Mouse (Mus musculus): ENCODE data around the gene Cacnb3.
A peak's percentile ranks its signal among the peaks of the same experiment; 100 is the strongest.

Gene Cacnb3

DNA sequence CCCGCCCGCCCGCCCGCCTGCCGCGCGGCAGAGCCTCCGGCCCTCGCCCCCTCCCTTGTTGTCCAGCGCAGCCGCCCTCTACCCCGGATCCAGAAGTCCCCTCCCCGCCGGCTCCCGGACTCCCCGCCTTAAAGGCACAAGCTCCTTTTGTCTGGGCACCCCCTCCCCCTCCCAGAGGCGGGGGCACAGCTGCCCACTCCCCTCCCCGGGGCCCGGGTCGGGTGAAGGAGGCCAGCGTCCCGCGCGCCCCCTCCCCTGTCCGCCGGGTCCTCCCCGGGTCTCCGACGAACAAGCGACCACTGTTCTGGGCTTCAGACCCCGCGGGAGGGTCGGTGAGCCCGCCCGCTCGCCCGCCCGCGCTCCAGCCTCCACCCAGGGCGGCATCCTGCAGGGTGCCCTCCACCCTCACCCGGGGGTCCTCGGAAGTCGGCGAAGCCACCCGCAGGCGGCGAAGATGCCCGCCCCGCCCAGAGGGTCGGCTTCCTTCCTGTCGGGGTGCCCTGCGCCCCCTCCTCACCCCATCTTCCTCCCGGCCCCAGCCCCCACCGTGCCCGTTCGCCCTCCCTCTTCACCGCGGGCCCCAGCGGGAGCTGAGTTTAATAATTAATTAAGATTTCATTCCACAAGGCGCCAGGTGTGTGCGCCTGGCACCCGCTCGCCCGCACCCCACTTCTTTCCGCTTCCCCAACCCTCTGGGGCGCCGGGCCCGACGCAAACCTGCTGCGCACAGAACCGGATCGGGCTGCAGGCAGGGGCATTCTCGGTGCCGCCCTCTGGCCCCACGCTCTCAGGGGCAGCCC, 21.1 kb upstream of the Cacnb3 start, which contains the start of gene Adcy6:
Adcy6 (minus strand) TSS at position 746 of the 800 bp plus-strand sequence.
- no peak for DNase-seq (ENCODE audit: low spot score)

DNA sequence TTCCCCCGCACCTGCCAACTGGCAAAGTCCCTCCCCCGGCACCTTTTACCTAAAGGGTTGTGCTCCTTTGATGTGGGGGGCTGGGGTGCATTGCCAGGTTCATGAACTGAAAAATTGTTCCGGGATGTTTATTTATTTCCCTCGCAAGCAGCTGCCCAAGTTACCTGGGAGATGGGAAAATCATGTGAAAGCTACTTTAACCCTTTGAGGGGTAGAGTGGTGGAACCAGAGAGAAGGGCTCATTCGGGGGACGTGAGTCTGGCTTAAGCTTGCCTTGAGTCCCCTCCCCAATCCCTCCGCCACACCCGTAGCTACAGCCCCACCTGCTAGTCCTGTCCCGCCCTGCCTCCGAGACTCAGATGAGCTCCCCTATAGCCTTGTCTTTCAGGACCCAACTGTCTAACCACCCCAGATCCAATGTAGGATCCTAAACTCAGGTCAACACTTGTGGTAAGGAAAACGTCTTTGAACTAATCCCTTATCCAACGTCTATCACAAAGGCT, 20.5 kb upstream of the Cacnb3 start:
- DNase-seq (ENCODE audit: low spot score) = no peak

DNA sequence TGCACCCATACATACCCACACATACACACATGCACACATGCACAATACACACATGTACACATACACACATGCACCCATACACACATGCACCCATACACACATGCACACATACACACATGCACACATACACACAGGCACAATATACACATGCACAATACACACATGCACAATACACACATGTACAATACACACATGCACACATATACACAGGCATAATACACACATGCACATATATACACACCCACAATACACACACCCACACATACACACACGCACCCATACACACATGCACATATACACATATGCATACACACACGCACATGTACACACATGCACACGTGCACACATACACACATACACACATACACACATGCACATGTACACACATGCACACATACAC, 18.4 kb upstream of the Cacnb3 start:
- no peak for DNase-seq (ENCODE audit: low spot score)

DNA sequence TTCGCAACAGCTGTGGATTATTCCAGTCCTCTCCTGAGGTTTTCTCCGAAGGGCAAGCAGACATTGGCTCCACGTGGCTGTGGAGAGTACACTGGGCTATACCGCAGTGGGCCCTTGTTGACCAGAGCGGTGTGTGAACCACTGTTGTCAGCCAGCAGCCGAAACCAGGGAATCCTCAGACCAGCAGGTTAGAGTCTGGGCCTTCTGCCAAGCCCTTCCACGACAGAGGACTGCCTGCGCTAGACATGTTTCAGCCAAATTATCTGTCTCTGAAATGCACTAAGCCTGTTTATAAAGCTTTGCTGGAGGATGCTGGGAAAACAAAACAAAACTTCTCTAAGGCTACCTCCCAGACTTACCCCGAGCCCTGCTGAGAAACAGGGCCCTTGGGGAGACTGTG, 16.1 kb upstream of the Cacnb3 start:
- no peak for DNase-seq (ENCODE audit: low spot score)

DNA sequence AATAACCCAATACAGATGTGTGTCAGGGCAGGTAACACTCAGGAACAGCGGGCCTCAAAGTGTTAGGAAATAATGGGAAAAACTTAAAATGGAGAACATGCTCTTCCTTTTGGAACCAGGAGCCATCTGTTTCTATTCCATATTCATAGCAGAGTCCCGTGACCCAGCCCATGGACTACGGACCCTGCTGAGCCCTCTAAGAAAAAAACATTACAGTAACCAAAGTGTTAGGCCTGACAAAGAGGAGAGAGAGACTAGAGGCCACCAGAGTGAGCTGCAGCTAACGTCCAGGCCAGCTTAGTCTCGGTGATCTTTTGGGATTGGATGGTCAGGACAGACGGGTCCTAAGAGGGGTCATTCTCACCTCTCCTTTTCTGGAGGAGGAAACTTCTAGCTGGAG, 15.7 kb upstream of the Cacnb3 start:
- no peak for DNase-seq (ENCODE audit: low spot score)

DNA sequence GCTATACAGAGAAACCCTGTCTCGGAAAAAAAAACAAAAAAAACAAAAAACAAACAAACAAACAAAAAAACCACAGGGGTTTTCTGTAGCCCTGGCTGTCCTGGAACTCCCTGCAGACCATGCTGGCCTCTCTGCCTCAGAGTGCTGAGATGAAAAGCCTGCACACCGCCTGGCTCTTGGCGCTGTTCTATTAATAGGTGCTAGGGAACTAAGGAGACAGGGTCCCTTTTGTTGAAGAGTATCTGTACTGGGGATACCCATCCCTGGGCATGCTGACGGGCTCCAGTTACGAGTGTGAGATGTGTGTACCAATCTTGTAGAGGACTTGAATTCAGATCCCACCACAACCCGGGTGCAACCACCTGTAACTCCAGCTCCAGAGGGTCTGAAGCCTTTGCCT, 14.9 kb upstream of the Cacnb3 start:
- no peak for DNase-seq (ENCODE audit: low spot score)

DNA sequence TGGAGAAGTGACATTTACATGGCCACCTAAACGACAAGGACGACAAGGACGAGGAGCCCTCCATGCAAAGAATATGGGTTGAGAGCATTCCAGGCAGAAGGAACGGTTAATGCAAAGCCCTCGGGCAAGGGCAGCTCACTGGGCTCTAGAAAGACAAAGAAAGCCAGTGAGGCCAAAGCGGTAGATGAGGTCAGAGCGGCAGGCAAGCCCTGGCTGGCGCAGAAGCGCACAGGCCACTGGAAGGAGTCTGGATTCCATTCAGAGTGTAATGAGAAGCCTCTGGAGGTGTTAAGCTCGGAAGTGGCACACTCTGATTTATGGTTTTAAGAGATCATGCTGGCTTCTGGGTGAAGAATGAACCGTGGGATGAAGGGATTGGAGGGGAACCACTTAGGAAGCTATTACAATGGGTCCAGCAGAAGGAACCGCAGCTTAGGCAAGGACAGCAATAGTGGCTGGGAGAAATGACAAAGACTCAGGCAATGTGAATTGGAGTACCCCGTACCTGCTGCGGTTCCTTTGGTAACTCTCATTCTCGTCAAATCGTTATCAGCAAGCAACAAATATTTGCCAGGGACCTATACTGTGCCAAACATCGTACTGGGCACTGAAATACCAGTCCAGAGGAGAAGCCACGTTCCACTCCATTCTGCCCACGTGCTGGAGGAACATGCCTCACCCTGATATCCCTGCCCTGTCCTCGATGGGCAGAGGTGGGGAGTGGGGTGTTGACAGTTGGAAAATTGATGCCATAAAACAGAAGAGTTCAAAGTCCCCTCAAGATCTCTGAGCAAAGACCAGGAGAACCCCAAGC, 14.1 kb upstream of the Cacnb3 start:
- DNase-seq (ENCODE audit: low spot score) = no peak

DNA sequence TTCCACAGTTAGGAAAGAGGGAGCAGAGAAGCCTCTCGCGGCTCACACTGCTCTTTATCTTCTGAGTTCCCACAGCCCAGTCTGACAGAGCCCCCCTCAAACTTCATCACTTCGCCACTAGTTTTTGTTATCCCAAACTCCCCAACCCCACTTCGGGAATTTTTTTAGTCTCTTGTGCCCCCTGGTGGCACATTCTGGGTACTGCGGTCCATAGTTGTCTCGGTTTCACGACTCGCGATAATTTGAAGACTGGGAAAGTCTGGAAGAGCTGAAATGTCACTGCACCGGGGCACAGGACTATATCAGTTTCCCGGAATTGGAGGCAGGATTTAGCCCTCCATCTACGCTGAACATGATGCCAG, 13.5 kb upstream of the Cacnb3 start:
- DNase-seq (ENCODE audit: low spot score) = no peak

DNA sequence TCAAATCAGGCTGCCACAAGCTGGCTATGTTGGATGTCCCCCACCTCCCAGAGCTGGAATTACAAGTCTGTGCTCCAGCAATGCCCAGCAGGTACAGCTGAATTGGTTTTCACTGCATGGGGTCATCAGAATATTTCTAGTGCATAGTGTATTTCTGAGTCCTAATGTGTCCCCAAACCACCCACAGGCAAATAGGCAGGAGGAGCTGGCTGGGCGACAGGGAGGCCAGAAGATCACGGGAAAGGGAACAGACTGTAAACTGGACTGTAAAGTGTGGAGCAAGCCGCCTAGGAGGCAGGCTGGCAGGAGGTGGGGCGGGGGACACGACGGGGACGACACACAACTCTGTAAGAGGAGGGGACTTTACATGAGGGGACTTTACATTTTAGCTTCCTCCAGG, 8.4 kb upstream of the Cacnb3 start:
- DNase-seq (ENCODE audit: low spot score) = no peak

DNA sequence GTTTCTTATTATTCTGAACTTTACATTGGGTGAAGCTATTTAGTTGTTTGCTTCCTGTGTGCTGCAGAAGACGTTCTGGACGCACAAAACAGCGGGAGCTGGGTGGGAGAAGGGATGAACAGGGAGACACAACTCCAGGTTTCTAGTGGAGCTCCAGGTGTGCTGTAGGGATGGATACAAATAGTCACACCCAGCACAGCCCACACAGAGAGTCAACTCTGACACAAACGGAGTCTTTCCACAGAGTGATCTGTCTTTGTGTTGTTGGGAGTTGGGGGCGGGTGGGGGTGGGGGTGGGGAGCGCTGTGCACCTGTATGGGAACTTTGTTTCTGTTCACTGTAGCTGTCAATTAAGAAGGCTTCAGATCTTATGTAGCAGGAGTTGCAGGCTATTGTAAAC, 7.9 kb upstream of the Cacnb3 start:
- no peak for DNase-seq (ENCODE audit: low spot score)

DNA sequence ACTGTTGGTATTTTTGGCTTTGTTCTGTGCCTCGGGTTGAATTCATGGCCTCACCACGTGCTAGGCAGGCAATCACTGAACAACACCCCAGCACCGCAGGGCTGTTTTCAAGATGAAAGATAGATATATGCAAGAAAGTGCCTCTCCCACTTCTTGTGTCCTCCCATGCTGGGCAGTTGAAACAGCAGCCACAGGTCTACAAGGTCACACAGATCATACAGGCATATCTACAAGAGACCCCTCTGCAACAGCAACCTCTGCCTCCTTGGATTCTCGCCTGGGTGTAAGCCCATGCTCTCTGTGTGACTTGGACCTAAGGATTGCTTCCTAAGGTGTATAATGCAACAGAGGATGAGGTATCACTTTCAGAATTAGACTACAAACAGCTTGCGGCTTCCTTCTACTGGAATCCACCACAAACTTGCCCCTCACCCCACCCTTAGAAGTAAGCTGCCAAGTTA, 7.2 kb upstream of the Cacnb3 start:
- no peak for DNase-seq (ENCODE audit: low spot score)

DNA sequence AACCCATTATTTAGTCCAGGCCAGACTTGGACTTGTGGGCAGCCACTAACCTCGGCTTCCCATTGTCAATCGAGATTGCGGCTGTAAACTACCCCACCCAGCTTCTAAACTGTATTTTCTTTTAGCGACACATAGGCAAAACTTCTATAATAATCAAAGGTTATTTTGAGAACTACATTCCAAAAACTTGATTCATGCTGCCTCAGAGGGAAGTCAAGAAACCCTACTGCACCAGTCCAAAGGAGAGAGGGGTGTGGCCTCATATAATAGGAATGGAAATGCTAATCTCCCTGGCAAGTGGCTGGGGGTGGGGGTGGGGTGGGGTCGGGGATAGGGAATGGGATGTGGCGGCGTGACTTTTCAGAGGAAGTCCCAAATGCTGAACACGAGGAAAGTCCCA, 4.6 kb upstream of the Cacnb3 start:
- DNase-seq (ENCODE audit: low spot score) = no peak

DNA sequence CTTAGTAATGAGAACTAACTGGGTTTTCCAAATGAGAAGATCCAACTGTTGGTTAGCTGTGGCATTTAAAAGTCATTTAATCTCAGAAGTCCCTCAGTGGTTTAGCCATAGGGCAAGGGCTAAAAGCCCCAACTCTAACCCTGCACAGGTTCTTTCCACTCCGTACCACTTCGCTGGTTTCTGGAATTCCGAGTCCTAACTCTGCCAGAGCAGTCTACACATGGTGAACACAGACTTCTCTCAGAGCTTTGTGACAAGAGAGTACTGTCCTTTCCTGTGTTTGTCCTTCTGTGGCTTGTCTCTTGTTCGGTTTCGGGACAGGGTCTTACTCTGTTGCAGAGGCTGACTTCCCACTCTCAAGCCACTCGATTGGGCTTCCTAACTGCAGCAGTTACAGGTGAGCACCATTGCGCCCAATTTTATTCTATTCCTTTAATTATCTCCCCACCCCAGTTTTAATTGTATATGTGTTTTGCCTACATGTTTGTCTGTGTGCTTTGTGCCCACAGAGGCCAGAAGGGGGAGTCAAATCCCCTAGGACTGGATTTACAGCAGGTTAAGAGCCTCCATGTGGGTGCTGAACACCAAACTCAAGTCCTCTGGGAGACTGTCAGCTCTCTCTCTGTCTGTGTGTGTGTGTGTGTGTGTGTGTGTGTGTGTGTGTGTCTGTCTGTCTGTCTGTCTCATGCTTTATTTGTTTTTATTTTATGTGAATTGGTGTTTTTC, 4.0 kb upstream of the Cacnb3 start:
- no peak for DNase-seq (ENCODE audit: low spot score)

DNA sequence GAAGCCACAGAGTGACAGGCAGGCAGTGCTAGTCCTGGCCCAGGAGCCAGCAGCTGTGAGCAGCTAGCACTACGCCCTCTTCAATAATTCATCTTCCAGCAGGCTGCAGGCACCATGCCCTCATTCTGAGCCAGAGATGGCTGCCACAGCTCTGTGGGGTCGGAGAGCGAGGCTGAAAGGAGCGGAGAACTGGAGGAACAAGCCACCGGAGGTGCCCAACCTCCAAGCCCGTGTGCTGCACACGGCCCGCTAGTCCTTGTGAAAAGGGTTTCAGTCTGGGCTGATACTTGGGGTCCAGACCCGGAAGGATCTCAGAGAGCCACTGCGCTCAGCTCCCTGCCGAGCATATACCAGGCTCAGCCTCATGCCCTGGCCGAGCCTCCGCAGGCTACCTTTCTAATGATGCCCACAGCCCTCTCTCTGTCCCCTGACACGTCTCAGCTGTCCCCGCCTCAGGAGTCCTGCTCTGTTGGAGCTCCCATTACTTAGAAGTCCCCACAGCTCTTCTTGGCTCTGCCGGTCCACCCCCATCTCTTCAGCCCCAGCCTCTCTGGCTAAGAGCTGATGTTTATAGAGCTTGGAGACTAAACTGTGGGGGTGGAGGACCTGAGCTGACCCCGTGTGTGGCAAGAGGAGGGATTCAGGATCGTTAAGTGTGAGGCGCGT, 1.9 kb upstream of the Cacnb3 start:
- DNase-seq (ENCODE audit: low spot score) = no peak

DNA sequence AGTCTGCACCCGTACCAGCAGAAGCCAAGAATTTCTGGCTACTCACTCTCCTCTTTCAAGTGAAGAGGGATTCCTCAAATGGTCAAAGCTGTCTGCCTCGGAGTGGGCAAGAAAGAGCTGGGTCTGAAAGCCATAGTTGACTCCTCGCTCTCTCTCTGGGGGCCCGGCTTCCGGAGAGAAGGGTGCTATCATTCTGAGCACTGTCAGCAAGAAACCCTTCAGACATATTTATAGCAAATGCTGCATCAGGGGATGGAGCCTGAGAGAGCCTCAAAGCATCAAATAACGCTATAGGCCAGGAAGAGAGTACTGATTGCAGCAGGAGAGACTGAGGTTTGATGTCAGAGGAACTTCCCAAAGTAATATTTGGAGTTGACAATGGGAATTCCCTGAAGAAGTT, 1.2 kb upstream of the Cacnb3 start:
- DNase-seq (ENCODE audit: low spot score) = no peak

DNA sequence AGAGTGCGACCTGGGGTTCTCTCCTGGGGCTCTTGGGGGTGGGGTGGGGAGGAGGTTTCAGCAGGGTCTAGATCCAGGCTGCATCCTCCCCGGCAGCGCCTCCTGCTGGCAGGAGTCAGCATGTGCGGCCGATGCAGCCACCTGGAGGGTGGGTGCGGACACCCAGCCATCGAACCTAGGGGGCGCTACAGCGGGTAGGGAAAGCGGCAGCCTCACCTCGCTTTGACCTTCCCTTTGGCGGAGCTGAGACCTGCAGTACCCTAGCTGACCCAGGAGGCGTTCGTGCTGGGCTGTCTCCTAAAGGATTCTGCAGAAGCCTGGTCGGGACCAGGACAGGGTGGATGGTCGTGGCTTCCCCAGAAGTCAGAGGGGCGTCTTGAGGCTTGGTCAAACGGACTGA, 853 bp downstream of the Cacnb3 start:
- no peak for DNase-seq (ENCODE audit: low spot score)

DNA sequence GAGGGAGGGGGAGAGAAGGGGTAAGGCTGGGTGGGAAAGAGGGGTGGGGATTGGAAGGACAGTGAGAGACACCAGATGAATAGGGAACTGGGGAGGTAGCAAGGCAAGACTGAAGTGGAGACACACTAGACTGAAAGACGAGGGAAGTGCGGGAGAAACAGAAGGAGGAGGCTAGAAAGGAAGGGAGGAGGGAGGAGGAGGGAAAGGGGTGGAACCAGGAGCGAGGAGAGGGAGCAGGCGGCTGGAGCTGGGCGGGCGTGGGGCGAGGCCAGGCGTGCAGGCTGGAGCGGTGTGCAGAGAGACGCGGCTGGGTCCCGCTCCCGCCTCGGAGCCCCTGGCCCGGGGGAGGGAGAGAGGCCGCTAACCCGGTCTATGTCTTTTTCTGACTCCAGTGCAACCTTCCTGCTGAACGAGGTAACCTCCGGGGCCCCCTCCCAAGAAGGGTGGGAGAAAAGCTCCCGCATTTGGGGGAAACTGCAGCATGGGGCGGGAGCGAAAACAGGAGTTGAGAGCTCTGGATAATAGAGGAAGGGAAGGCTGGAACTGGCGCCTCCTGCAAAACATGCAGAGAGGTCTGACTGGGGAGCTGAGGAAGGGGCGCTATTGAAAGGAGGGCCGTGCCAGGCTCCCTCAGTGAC, 1.6 kb downstream of the Cacnb3 start:
- DNase-seq (ENCODE audit: low spot score) = no peak

DNA sequence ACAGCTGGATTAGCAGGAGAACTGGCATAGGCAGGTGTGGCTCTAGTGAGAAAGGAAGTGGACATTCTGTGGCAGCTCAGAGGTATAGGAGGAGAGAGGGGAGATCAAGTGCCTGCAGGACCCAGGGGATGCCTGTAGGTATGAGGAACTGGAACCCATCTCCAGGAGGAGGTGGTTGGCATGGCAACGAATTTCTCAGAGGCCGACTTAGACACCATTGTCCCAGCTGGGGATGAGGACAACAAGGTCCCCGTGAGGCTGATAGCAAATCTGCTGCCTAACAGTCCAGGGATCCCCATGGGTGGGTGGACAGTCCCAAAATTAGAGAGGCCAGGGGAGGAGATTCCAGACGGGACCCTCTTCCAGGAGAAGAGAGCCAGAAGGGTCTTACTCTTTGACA, 2.3 kb downstream of the Cacnb3 start:
- no peak for DNase-seq (ENCODE audit: low spot score)

DNA sequence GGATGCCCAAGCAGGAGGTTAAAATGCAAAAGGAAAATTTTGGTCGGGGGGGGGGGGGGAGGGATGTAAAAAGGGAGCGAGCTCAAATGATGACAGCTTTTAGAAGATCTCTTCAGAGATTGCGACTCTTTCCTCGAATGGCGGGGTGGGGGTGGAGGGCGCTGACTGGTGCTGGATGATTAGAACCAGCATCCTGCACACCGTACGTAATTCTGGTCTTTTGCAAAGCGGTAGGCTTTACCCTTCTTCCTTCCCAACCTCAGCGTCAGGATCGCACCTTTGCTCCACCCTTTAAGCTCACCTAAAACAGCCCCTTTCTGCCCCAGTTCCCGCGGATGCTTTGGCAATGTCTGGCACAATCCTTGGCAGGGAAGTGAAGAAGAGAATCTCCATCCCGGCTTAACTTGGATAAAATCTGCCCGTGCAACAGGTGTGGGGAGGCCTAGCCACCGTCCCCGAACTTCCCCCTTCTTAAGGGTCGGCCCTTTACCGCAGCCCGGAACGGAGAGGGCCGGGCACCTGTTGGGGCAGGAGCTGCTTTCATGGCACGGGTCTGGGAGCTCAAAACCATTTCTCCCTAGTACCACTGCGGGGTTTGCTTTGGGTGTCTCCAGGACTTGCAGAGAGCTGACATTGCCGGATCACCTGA, 3.3 kb downstream of the Cacnb3 start:
- DNase-seq (ENCODE audit: low spot score) = no peak

DNA sequence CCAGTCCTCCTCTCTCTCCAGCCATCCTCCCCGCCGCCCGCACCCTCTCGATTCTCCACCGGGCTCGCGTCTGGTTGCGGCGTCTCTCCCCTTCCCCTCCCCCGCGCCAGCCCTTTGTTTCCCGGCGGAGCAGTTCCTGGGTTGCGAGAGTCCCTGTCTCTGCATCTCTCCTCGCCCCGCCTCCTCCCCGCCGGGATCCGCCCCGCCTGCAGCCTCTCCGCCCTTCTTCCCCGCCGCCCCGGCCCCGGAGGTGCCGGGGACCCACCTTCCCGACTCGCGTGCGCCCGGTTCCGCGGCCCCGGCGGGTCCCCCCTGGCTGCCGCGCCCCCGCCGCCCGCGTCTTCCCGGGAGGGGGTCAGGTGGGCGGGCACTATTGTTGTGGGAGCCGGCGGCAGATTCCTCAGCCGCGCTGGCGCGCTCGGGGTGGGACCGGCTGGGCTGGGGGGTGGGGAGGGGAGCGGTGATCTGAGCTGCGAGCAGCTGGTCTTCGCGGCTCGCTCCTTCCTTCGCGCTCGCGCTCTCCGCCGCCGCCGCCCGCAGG, 4.0 kb downstream of the Cacnb3 start:
- DNase-seq (ENCODE audit: low spot score) = peak; percentile 57

All from urinary bladder, postnatal 10 days (tissue).